Mouse (Mus musculus) embryonic facial prominence, embryonic 14.5 days (tissue): ENCODE measurements around the gene Slc9a3. TPM values are rescaled to one million over a fixed set of nuclear protein-coding genes. Genes with fewer than 3 reads are reported as not detected.

ENCODE experiments used
- ATAC-seq: fragments of 200-750 bp; cut with Nextera tagmentation; 2 replicates; pipeline ENCODE4 v1.8.0; 2017; ENCODE audit warnings: low read depth, moderate number of reproducible peaks, moderate TSS enrichment
- DNase-seq: peaks from one replicate; pipeline ENCODE4 v3.0.0-alpha.2; 2015; ENCODE audit warnings: low spot score
- H3K27ac ChIP-seq: fragments of 300-500 bp; sonication (generic); replicated peaks from 2 replicates; pipeline ENCODE4 v1.5.1; 2014; ENCODE audit warnings: low read depth, mild to moderate bottlenecking, low read length, moderate library complexity
- H3K27me3 ChIP-seq: fragments of 300-500 bp; sonication (generic); replicated peaks from 2 replicates; pipeline ENCODE4 v1.6.1; 2014; ENCODE audit warnings: low read length; ENCODE audit not compliant: control insufficient read depth, insufficient read depth
- H3K36me3 ChIP-seq: fragments of 300-500 bp; sonication (generic); 2 replicates; pipeline ENCODE4 v1.6.1; 2014; ENCODE audit warnings: low read length, mixed read lengths; ENCODE audit not compliant: control insufficient read depth, insufficient read depth
- H3K4me1 ChIP-seq: fragments of 300-500 bp; sonication (generic); 2 replicates; pipeline ENCODE4 v1.6.1; 2014; ENCODE audit warnings: antibody characterized with exemption, low read length; ENCODE audit not compliant: control insufficient read depth, insufficient read depth
- H3K4me2 ChIP-seq: fragments of 300-500 bp; sonication (generic); 2 replicates; pipeline ENCODE4 v1.6.1; 2014; ENCODE audit warnings: low read depth, mild to moderate bottlenecking, low read length, moderate library complexity, mixed read lengths
- H3K4me3 ChIP-seq: fragments of 300-500 bp; sonication (generic); 2 replicates; pipeline ENCODE4 v1.5.1; 2014; ENCODE audit warnings: low read depth, mild to moderate bottlenecking, low read length
- H3K9ac ChIP-seq: fragments of 300-500 bp; sonication (generic); 2 replicates; pipeline ENCODE4 v1.6.1; 2014; ENCODE audit warnings: low read depth, mild to moderate bottlenecking, low read length, moderate library complexity, mixed read lengths
- H3K9me3 ChIP-seq: fragments of 300-500 bp; sonication (generic); 2 replicates; pipeline ENCODE4 v1.6.1; 2016; ENCODE audit warnings: low read length; ENCODE audit not compliant: control insufficient read depth
- WGBS: fragments of 180-500 bp; shearing (Covaris S2); extraction: QIAGEN DNeasy Blood & Tissue Kit; methylation state at CpG from one replicate; pipeline ENCODE4 v1.1.7; 2014; 5-methylcytosine and 5-hydroxymethylcytosine counted together
- polyA plus RNA-seq: library from polyadenylated mRNA; unstranded; fragments of >200 nt; fragmentation: Nextera tagmentation; extraction: Ambion mirVana; gene quantifications from 2 replicates; pipeline ENCODE4 v1.2.1, GENCODE M21; 2014

Slc9a3 gene
- polyA plus RNA-seq, 1 experiment from 2014 or later, result not detected

GRCm38 (mm10) chr13:74129909-74130308, 8.7 kb downstream of the Slc9a3 start:
- H3K4me1 ChIP-seq, result no peaks in the 10 kb centered on the region
- no peak overlapping the region for H3K4me2 ChIP-seq
- no peak overlapping the region for H3K9ac ChIP-seq
- WGBS, result 89% methylated on average over 6 of the region's 6 CpGs
- no peaks in the 10 kb centered on the region; the same call in 1 of the 2 replicates for H3K27me3 ChIP-seq
- ATAC-seq, result no peak
- H3K27ac ChIP-seq, result no peak overlapping the region
- H3K9me3 ChIP-seq, result no peaks in the 10 kb centered on the region
- no peak for DNase-seq
- no peak overlapping the region for H3K4me3 ChIP-seq
- H3K36me3 ChIP-seq, result no peaks in the 10 kb centered on the region

- Histone ChIP-seq H3K4me2 (no peak overlapping the region), H3K4me3 (no peak overlapping the region), H3K36me3 (no peaks in the 10 kb centered on the region), H3K9me3 (no peaks in the 10 kb centered on the region), H3K27ac (no peak overlapping the region), H3K9ac (no peak overlapping the region), H3K27me3 (no peaks in the 10 kb centered on the region), H3K4me1 (no peaks in the 10 kb centered on the region)
- DNase-seq (no peak), ATAC-seq (no peak)
- WGBS, result 82% methylated on average over 7 of the region's 7 CpGs
Measured at GRCm38 (mm10) chr13:74138906-74139647, 17.8 kb downstream of the Slc9a3 start.

- Histone ChIP-seq H3K4me2 (no peak overlapping the region), H3K4me3 (no peak overlapping the region), H3K9me3 (no peaks in the 10 kb centered on the region), H3K36me3 (no peaks in the 10 kb centered on the region), H3K9ac (no peak overlapping the region), H3K27me3 (no peaks in the 10 kb centered on the region), H3K4me1 (no peaks in the 10 kb centered on the region), H3K27ac (no peak overlapping the region)
- no peak for DNase-seq
- ATAC-seq, result no peak
- 91% methylated on average over 6 of the region's 6 CpGs for WGBS
Measured at GRCm38 (mm10) chr13:74140793-74141192, 19.5 kb downstream of the Slc9a3 start.

- Histone ChIP-seq H3K36me3 (no peaks in the 10 kb centered on the region), H3K4me1 (no peaks in the 10 kb centered on the region), H3K27ac (no peak overlapping the region), H3K9me3 (no peaks in the 10 kb centered on the region), H3K4me3 (no peak overlapping the region), H3K9ac (no peak overlapping the region), H3K27me3 (no peaks in the 10 kb centered on the region), H3K4me2 (no peak overlapping the region)
- 71% methylated on average over 3 of the region's 3 CpGs for WGBS
- DNase-seq (no peak), ATAC-seq (no peak)
Measured at GRCm38 (mm10) chr13:74143282-74143681, 22.0 kb downstream of the Slc9a3 start.

GRCm38 (mm10) chr13:74144120-74144884, 23.0 kb downstream of the Slc9a3 start:
- DNase-seq, result no peak
- Histone ChIP-seq H3K36me3 (no peaks in the 10 kb centered on the region), H3K9me3 (no peaks in the 10 kb centered on the region), H3K4me3 (no peak overlapping the region), H3K4me2 (no peak overlapping the region), H3K27me3 (no peaks in the 10 kb centered on the region), H3K27ac (no peak overlapping the region), H3K9ac (no peak overlapping the region), H3K4me1 (no peaks in the 10 kb centered on the region)
- 49% methylated on average over 7 of the region's 7 CpGs for WGBS
- ATAC-seq, result no peak

GRCm38 (mm10) chr13:74145983-74146622, 24.8 kb downstream of the Slc9a3 start:
- H3K4me2 ChIP-seq, result no peak overlapping the region
- H3K9me3 ChIP-seq, result no peaks in the 10 kb centered on the region
- ATAC-seq (no peak), DNase-seq (no peak)
- H3K27me3 ChIP-seq, result no peaks in the 10 kb centered on the region
- H3K4me3 ChIP-seq, result no peak overlapping the region
- H3K9ac ChIP-seq, result no peak overlapping the region
- WGBS, result 77% methylated on average over 3 of the region's 3 CpGs
- H3K4me1 ChIP-seq, result no peaks in the 10 kb centered on the region
- no peaks in the 10 kb centered on the region for H3K36me3 ChIP-seq
- no peak overlapping the region for H3K27ac ChIP-seq

- no peak for ATAC-seq
- no peaks in the 10 kb centered on the region for H3K4me1 ChIP-seq
- no peak overlapping the region for H3K27ac ChIP-seq
- H3K36me3 ChIP-seq, result no peaks in the 10 kb centered on the region
- H3K9ac ChIP-seq, result no peak overlapping the region
- no peak overlapping the region for H3K4me2 ChIP-seq
- H3K27me3 ChIP-seq, result no peaks in the 10 kb centered on the region
- 80% methylated on average over 2 of the region's 2 CpGs for WGBS
- DNase-seq, result no peak
- no peak overlapping the region for H3K4me3 ChIP-seq
- no peaks in the 10 kb centered on the region for H3K9me3 ChIP-seq
Measured at GRCm38 (mm10) chr13:74147327-74147726, 26.1 kb downstream of the Slc9a3 start.

GRCm38 (mm10) chr13:74166348-74167056, 45.2 kb downstream of the Slc9a3 start:
- Histone ChIP-seq H3K4me2 (peak overlapping the region; percentile 74), H3K9me3 (no peaks in the 10 kb centered on the region), H3K27ac (no peak overlapping the region), H3K27me3 (no peaks in the 10 kb centered on the region), H3K9ac (peak overlapping the region; percentile 67), H3K4me1 (no peaks in the 10 kb centered on the region), H3K4me3 (peak overlapping the region; percentile 54), H3K36me3 (peaks cover 23% of the 10 kb centered on the region; the same call in 1 of the 2 replicates)
- peak; percentile 62 for DNase-seq
- ATAC-seq, result peak; percentile 89
- WGBS, result 11% methylated on average over 17 of the region's 19 CpGs
